Mouse (Mus musculus): ENCODE data around the gene Gabarap. TPM values are rescaled to one million over a fixed set of nuclear protein-coding genes. Genes with fewer than 3 reads are reported as not detected.

Gabarap gene
- 493 TPM for polyA plus RNA-seq (2017; shearing (Covaris generic))

GRCm38 (mm10) chr11:69990850-69991691, at the start of gene Gabarap:
Gabarap (plus strand) TSS chr11:69991143.

GRCm38 (mm10) chr11:69948066-69948762, 42.7 kb upstream of the Gabarap start, which contains the start of gene Slc2a4:
Slc2a4 (minus strand) TSS chr11:69948188.

DNA sequence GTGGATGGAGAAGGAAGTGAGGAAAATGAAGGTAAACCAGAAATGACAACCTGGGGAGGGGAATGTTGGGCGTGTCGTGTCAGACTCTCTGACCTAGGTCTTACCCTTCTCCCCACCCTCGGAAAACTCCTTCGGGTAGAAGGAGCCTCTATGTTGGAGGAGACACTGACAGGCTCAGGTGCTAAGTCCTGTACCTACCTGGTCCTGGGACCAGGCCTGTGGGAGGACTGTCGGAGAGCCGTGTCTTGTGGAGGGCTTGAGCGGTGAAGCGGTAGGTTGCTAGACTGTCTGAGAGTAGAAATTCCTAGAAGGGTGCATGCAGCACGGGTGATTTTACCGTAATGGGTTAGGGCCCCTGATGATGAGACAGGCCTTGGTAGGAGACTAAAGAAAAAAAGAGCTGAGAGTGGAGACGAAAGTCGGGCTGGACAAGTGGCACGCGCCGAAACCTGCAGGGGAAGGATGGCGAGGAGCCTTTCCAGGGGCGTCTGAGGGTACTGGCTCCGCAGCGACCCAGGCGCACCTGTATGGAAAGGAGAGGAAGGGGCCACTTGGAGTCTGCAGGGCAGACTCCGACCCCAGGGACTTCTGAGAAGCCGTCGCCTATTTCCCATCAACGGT, 26.2 kb upstream of the Gabarap start, which contains the start of gene Cldn7:
Cldn7 (plus strand) TSS at position 130 of the 621 bp plus-strand sequence.

GRCm38 (mm10) chr11:69981141-69981762, 9.7 kb upstream of the Gabarap start, which contains the start of gene Ctdnep1:
Ctdnep1 (plus strand) TSS chr11:69981156.

DNA sequence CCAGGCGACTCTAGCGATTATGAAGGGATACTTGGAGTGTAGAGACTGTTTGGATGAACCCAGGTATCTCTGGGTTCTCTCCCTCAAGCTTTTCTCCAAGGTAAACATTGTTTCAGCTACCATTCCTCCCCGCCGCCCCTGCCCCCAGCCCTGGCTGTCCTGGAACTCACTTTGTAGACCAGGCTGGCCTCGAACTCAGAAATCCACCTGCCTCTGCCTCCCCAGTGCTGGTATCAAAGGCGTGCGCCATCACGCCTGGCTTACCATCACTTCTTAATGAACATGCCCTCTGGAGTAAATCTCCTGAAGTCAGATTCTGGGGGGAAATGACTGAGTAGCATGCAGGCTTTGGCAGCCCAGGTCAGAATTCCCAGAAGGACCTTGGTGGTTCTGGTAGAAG, 8.7 kb upstream of the Gabarap start, which contains the start of gene Elp5:
Elp5 (minus strand) TSS at position 293 of the 400 bp plus-strand sequence.

DNA sequence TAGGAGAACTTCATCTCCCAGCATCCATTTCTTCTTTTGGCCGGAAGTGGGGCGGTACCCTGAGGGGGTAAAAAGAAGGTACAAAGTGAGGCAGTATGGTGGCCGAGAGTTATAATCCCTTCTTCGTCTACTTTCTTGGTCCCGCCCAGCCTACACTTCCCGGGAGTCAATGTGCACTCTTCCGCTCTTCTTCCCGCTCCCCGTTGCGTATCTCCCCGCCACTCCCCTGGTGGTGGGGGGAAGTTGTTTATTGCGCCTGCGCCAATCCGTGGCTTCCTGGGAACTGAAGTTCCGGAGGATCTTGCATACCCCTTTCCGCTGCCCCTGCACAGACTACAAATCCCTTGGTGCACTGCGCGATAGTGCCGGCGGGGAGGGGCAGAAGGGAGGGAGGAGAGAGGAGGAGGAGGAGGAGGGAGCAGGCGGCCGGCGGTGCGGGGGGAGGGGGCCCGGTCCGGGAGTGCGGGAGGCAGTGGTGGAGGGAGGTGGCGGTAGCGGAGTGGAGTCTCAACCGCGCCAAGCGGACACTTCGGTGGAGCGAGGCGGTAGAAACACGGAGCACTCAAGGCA, 4.5 kb downstream of the Gabarap start, which contains the start of gene Phf23:
Phf23 (plus strand) TSS at position 387 of the 570 bp plus-strand sequence.

DNA sequence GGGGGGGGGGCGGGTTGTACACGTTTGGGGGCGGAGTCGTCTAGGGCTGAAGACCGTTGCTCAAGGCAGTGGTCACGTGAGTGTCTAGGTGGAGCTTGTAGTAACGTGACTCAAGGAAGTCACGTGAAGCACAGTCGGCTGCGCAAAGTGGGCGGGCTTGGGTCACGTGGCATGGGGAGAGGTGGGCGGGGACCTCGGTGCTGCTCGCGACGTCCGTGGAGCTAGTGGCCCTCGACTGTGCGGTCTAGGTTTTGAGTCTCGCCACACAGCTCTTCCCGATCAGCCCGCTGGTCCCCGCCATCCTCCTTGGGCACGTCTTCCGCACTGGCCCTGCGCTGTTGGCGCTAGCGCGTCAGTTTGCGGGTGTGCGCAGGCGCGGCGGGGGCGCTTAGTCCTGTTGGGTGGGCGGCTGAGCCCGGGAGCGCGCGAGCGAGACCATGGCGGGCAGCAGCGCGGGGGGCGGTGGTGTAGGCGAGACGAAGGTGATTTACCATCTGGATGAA, 9.5 kb downstream of the Gabarap start, which contains the start of gene Dvl2:
Dvl2 (plus strand) TSS at position 200 of the 503 bp plus-strand sequence.

DNA sequence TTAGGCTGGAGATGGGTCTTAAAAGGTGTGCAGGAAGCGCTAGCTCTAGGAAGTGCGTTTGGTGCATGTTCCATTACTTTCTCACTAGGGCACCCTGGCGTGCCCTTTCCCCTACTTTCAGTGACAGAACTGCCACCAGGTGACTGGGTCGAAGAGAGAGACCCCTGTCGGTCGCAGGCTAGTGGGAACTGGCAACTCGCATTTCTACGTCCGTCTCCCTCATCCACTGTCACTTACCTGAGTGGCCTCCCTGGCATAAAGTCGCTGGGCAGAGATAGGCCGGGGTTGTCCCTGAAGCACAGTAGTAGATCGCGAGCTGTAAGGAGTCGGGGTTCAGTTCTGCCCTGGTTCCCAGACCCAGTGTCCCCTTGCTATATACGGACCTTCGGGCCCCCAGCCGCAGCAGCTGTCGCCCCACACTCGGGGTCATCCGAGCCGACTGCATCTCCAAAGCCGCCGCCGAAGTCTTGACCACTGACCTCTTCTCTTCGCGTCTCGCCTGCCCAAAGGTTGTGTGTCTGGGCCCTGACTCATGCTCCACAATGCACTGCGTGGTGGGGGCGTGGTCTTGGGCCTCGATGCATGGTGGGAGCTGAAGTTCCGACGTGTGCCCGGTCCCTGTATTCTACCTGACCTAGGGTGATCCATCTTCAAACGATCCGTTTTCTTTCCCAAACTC, 24.1 kb downstream of the Gabarap start, which contains the start of gene Acadvl:
Acadvl (minus strand) TSS at position 532 of the 679 bp plus-strand sequence.

GRCm38 (mm10) chr11:70016669-70017068, 25.7 kb downstream of the Gabarap start, which contains the start of gene Dlg4:
Dlg4 (plus strand) TSS chr11:70016942.

Other genes starting within 250 kb of the Gabarap start
- 59.9 TPM for gene Polr2a, start 232.5 kb upstream of the Gabarap start, polyA plus RNA-seq (2017; shearing (Covaris generic))
- gene Slc35g3, start 229.2 kb upstream of the Gabarap start, polyA plus RNA-seq (2017; shearing (Covaris generic)): not detected
- 4.5 TPM for gene Zbtb4, start 225.2 kb upstream of the Gabarap start, polyA plus RNA-seq (2017; shearing (Covaris generic))
- 4.8 TPM for gene Chrnb1, start 195.2 kb upstream of the Gabarap start, polyA plus RNA-seq (2017; shearing (Covaris generic))
- not detected for gene Fgf11, start 189.3 kb upstream of the Gabarap start, polyA plus RNA-seq (2017; shearing (Covaris generic))
- gene Tmem102, start 185.5 kb upstream of the Gabarap start, polyA plus RNA-seq (2017; shearing (Covaris generic)): not detected
- gene Gm39566, start 175.8 kb upstream of the Gabarap start, polyA plus RNA-seq (2017; shearing (Covaris generic)): not detected
- gene Spem2, start 172.7 kb upstream of the Gabarap start, polyA plus RNA-seq (2017; shearing (Covaris generic)): not detected
- gene Spem1, start 169.0 kb upstream of the Gabarap start, polyA plus RNA-seq (2017; shearing (Covaris generic)): not detected
- gene Nlgn2, start 153.4 kb upstream of the Gabarap start, polyA plus RNA-seq (2017; shearing (Covaris generic)): 0.56 TPM
- 125 TPM for gene Tmem256, start 152.6 kb upstream of the Gabarap start, polyA plus RNA-seq (2017; shearing (Covaris generic))
- gene Plscr3, start 144.8 kb upstream of the Gabarap start, polyA plus RNA-seq (2017; shearing (Covaris generic)): 23.8 TPM
- gene Tnk1, start 132.4 kb upstream of the Gabarap start, polyA plus RNA-seq (2017; shearing (Covaris generic)): not detected
- gene Tmem95, start 113.1 kb upstream of the Gabarap start, polyA plus RNA-seq (2017; shearing (Covaris generic)): not detected
- 2.1 TPM for gene Kctd11, start 109.7 kb upstream of the Gabarap start, polyA plus RNA-seq (2017; shearing (Covaris generic))
- 613 TPM for gene Acap1, start 95.6 kb upstream of the Gabarap start, polyA plus RNA-seq (2017; shearing (Covaris generic))
- 2.8 TPM for gene 2810408A11Rik, start 90.2 kb upstream of the Gabarap start, polyA plus RNA-seq (2017; shearing (Covaris generic))
- 3.6 TPM for gene Neurl4, start 90.1 kb upstream of the Gabarap start, polyA plus RNA-seq (2017; shearing (Covaris generic))
- 135 TPM for gene Gps2, start 77.3 kb upstream of the Gabarap start, polyA plus RNA-seq (2017; shearing (Covaris generic))
- 1,138 TPM for gene Eif5a, start 69.2 kb upstream of the Gabarap start, polyA plus RNA-seq (2017; shearing (Covaris generic))
- gene Ybx2, start 55.3 kb upstream of the Gabarap start, polyA plus RNA-seq (2017; shearing (Covaris generic)): not detected
- 0.31 TPM for gene Slc2a4, start 43.0 kb upstream of the Gabarap start, polyA plus RNA-seq (2017; shearing (Covaris generic))
- gene Cldn7, start 26.4 kb upstream of the Gabarap start, polyA plus RNA-seq (2017; shearing (Covaris generic)): not detected
- gene Ctdnep1, start 10.0 kb upstream of the Gabarap start, polyA plus RNA-seq (2017; shearing (Covaris generic)): 30.2 TPM
- 70.4 TPM for gene Elp5, start 8.6 kb upstream of the Gabarap start, polyA plus RNA-seq (2017; shearing (Covaris generic))
- gene Phf23, start 4.6 kb downstream of the Gabarap start, polyA plus RNA-seq (2017; shearing (Covaris generic)): 114 TPM
- gene Dvl2, start 9.5 kb downstream of the Gabarap start, polyA plus RNA-seq (2017; shearing (Covaris generic)): 19.7 TPM
- gene Acadvl, start 24.3 kb downstream of the Gabarap start, polyA plus RNA-seq (2017; shearing (Covaris generic)): 120 TPM
- gene Dlg4, start 25.8 kb downstream of the Gabarap start, polyA plus RNA-seq (2017; shearing (Covaris generic)): 9.4 TPM
- gene Asgr1, start 62.9 kb downstream of the Gabarap start, polyA plus RNA-seq (2017; shearing (Covaris generic)): not detected
- not detected for gene Asgr2, start 101.5 kb downstream of the Gabarap start, polyA plus RNA-seq (2017; shearing (Covaris generic))
- not detected for gene Mgl2, start 139.2 kb downstream of the Gabarap start, polyA plus RNA-seq (2017; shearing (Covaris generic))
- gene Clec10a, start 165.1 kb downstream of the Gabarap start, polyA plus RNA-seq (2017; shearing (Covaris generic)): not detected
- gene Slc16a11, start 221.6 kb downstream of the Gabarap start, polyA plus RNA-seq (2017; shearing (Covaris generic)): 0.24 TPM
- 4.5 TPM for gene Slc16a13, start 229.9 kb downstream of the Gabarap start, polyA plus RNA-seq (2017; shearing (Covaris generic))
- gene Bcl6b, start 238.7 kb downstream of the Gabarap start, polyA plus RNA-seq (2017; shearing (Covaris generic)): 0.29 TPM
- 187 TPM for gene 0610010K14Rik, start 246.8 kb downstream of the Gabarap start, polyA plus RNA-seq (2017; shearing (Covaris generic))
- 3.3 TPM for gene Gm21988, start 248.7 kb downstream of the Gabarap start, polyA plus RNA-seq (2017; shearing (Covaris generic))
- gene Rnasek, start 248.7 kb downstream of the Gabarap start, polyA plus RNA-seq (2017; shearing (Covaris generic)): 281 TPM